In the genomic region with DNA sequence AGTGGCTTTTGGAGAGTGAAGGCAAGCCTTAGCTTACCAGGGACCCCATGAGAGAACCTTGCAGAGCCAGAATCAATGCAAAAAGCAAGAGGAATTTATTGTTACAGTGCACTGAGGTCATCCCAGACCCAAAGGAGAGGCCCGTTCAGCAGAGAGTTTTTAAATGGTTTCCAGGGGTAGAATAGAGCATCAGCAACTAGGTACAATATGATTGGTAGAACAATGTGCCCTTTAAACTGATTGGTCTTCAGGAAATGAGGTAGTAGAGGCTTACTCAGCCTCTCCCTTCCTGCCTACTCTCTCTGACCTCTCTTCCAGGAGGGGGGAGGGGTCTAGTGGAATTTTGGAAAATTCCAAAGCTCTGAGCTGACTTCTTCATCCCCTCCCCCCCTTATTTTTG, we compare ENCODE assay signal across 27 mouse cellular contexts.
"Had no signal": no experiment of that assay in that cellular context is flagged by ENCODE, and none has a peak within 500 bp of the region (broad histone marks: within the 10 kb centered on the region; RNA-seq: fewer than 3 reads in every experiment).

No protein-coding gene starts in this region.

- H3K9ac ChIP-seq: heart, embryonic 12.5 days; hindbrain, embryonic 12.5 days; hindbrain, embryonic 14.5 days; intestine, embryonic 15.5 days; limb, embryonic 12.5 days; liver, embryonic 13.5 days; liver, embryonic 15.5 days had no signal

- H3K9me3 ChIP-seq: heart, embryonic 10.5 days; heart, embryonic 12.5 days; hindbrain, embryonic 12.5 days; intestine, embryonic 15.5 days; limb, embryonic 12.5 days; liver, embryonic 13.5 days; liver, embryonic 15.5 days had no signal

- H3K4me2 ChIP-seq: heart, embryonic 12.5 days; hindbrain, embryonic 12.5 days; hindbrain, embryonic 14.5 days; intestine, embryonic 15.5 days; limb, embryonic 12.5 days; liver, embryonic 11.5 days; liver, embryonic 13.5 days; liver, embryonic 15.5 days had no signal

- H3K4me3 ChIP-seq: gastrocnemius, adult 2 months; heart, embryonic 10.5 days; heart, embryonic 12.5 days; hindbrain, embryonic 10.5 days; hindbrain, embryonic 12.5 days; intestine, embryonic 15.5 days; limb, embryonic 12.5 days; liver, embryonic 13.5 days; liver, embryonic 15.5 days had no signal

- H3K27me3 ChIP-seq: heart, embryonic 12.5 days; hindbrain, embryonic 12.5 days; intestine, embryonic 15.5 days; limb, embryonic 12.5 days; liver, embryonic 13.5 days; liver, embryonic 15.5 days had no signal

- H3K27ac ChIP-seq: gastrocnemius, adult 2 months; heart, embryonic 10.5 days; hindbrain, embryonic 10.5 days; hindbrain, embryonic 12.5 days; hindbrain, embryonic 14.5 days; intestine, embryonic 15.5 days; limb, embryonic 12.5 days; liver, embryonic 13.5 days; liver, embryonic 15.5 days had no signal

- DNase-seq: gastrocnemius, adult 2 months; gastrocnemius, postnatal 10 days; gastrocnemius, postnatal 25 days; heart, adult 18-20 months; heart, postnatal 10 days; heart, postnatal 4 days; kidney, adult 18-20 months; kidney, adult 8-10 months; kidney, postnatal 14 days; kidney, postnatal 36 days; layer of hippocampus, adult 9-11 months; layer of hippocampus, postnatal 36 days; left cerebral cortex, postnatal 4 days; liver; liver, embryonic 13.5 days had no signal

- H3K4me1 ChIP-seq: heart, embryonic 10.5 days; heart, embryonic 12.5 days; hindbrain, embryonic 10.5 days; hindbrain, embryonic 12.5 days; intestine, embryonic 15.5 days; liver, embryonic 13.5 days; liver, embryonic 15.5 days had no signal

- ATAC-seq: hindbrain, embryonic 16.5 days; inflammation-experienced regulatory T-cells, adult 6 months; intestine, embryonic 15.5 days; intestine, postnatal 0 days had no signal

- H3K36me3 ChIP-seq: heart, embryonic 10.5 days; heart, embryonic 12.5 days; hindbrain, embryonic 10.5 days; hindbrain, embryonic 12.5 days; intestine, embryonic 15.5 days; limb, embryonic 12.5 days; liver, embryonic 13.5 days; liver, embryonic 15.5 days had no signal
